Mouse (Mus musculus) erythroblast, embryonic 14.5 days (primary cell): ENCODE data around the gene Tfap2b. TPM values are rescaled to one million over a fixed set of nuclear protein-coding genes. Genes with fewer than 3 reads are reported as not detected.

ENCODE experiments used
- H3K27me3 ChIP-seq: 2 replicates; pipeline ENCODE4 v1.6.1; 2012; ENCODE audit warnings: inconsistent platforms; ENCODE audit not compliant: control insufficient read depth
- H3K36me3 ChIP-seq: 2 replicates; pipeline ENCODE4 v1.6.1; 2012; ENCODE audit warnings: mild to moderate bottlenecking, inconsistent platforms; ENCODE audit not compliant: control insufficient read depth
- H3K4me1 ChIP-seq: 2 replicates; pipeline ENCODE4 v1.6.1; 2012; ENCODE audit warnings: inconsistent platforms; ENCODE audit not compliant: control insufficient read depth
- H3K4me3 ChIP-seq: replicated peaks from 2 replicates; pipeline ENCODE3; 2012; ENCODE audit warnings: moderate library complexity, mild to moderate bottlenecking, inconsistent platforms
- H3K9me3 ChIP-seq: 2 replicates; pipeline ENCODE4 v1.6.1; 2012; ENCODE audit warnings: low read length, inconsistent platforms, mixed read lengths; ENCODE audit not compliant: control insufficient read depth
- GATA1 ChIP-seq: IDR thresholded peaks from 2 replicates; pipeline ENCODE4 v1.6.1; 2012; ENCODE audit warnings: low read length, inconsistent platforms, mixed read lengths
- TAL1 ChIP-seq: IDR thresholded peaks from 3 replicates; pipeline ENCODE4 v1.6.1; 2012; ENCODE audit warnings: low read length, inconsistent platforms, mixed read lengths
- polyA plus RNA-seq: library from polyadenylated mRNA; stranded (reverse); fragments of >175 nt; gene quantifications from 2 replicates; pipeline ENCODE4 v1.2.3, GENCODE M21; 2012

The Tfap2b gene
- polyA plus RNA-seq, 1 experiment: not detected

DNA sequence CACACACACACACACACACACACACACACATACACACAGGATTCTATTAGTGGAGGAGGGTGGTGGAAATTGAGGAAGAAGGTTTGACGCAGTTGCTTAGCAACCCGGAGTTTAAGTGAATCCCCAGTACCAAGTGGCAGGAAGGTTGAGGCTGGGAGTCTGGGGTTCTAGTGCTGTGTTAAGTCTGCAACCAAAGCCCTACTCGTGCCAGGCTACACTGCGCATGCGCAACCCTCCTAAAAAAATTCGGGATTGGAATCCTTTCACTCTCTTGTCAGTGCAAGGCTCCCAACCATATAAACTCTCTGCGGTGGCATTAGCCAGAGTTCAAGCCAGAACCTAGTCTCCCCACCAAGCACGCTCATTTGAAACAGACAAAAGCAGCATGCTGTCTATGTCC is 18.0 kb downstream of the Tfap2b start:
- Histone ChIP-seq H3K9me3 (no peaks in the 10 kb centered on the region), H3K27me3 (peaks cover 37% of the 10 kb centered on the region)

DNA sequence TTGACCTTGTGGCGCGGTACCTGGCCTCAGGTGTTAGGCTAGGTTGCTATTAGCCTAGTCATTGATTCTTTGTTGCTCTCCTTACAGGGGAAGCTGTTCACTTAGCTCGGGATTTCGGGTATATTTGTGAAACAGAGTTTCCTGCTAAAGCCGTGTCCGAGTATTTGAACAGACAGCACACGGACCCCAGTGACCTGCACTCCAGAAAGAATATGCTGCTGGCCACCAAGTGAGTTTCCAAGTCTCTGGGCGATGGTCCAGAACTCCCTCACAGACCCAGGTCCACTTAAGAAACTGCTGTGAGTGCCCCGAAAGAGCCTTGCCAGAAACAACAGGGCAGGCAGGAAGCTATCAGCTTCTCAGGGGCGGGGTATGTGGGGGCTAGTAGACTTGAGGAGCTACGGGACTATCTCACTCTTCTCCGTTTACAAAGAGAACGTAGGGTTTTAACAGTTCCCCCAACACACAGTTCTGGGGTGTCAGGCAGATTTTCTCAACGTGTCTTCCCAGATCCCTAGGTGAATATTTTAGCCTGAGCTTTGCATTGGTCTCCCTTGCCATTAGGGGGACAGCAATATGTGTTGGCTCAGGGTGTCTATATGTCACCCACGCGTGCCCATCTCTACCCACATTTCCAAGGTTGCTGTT is 22.3 kb downstream of the Tfap2b start:
- no peak overlapping the region for H3K4me3 ChIP-seq
- TF ChIP-seq GATA1: no peak
- TF ChIP-seq TAL1: no peak
- no peaks in the 10 kb centered on the region for H3K9me3 ChIP-seq
- peaks cover 55% of the 10 kb centered on the region for H3K27me3 ChIP-seq
- H3K36me3 ChIP-seq: no peaks in the 10 kb centered on the region
- H3K4me1 ChIP-seq: no peaks in the 10 kb centered on the region

More for the DNA sequence above, 18.0 kb downstream of the Tfap2b start:
- TF ChIP-seq TAL1: no peak
- TF ChIP-seq GATA1: no peak
- H3K4me3 ChIP-seq: no peak overlapping the region
- no peaks in the 10 kb centered on the region for H3K36me3 ChIP-seq
- H3K4me1 ChIP-seq: no peaks in the 10 kb centered on the region

DNA sequence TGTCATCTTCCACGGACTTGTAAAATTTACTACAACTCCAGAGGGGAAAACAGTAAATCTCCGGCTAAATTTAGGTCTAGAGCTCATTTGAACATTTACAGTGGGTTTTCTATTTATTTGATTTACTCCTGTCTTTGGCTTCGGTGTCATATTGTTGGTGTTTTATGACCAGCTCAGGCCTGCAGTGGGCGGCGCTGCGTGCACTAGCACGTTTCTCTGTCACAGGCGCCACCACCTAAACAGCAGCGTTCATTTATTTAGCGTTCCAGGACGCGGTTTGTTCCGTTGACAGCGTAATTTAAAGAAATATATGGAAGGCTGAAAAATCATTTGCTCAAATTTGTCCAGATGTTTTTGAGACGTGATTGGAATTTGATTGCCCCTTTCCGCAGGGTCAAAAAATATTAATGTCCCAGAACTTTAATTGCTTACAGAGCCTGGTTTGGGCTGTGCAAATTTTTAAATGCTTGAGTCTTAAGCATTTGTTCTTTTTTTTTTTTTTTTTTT is 22.9 kb downstream of the Tfap2b start:
- no peaks in the 10 kb centered on the region for H3K4me1 ChIP-seq
- H3K27me3 ChIP-seq: peaks cover 58% of the 10 kb centered on the region
- no peaks in the 10 kb centered on the region for H3K9me3 ChIP-seq
- H3K4me3 ChIP-seq: no peak overlapping the region
- no peak for TF ChIP-seq TAL1
- no peak for TF ChIP-seq GATA1
- no peaks in the 10 kb centered on the region for H3K36me3 ChIP-seq

GRCm38 (mm10) chr1:19232743-19233142 is 24.0 kb downstream of the Tfap2b start:
- no peaks in the 10 kb centered on the region for H3K9me3 ChIP-seq
- no peaks in the 10 kb centered on the region for H3K36me3 ChIP-seq
- H3K4me3 ChIP-seq: no peak overlapping the region
- peaks cover 66% of the 10 kb centered on the region for H3K27me3 ChIP-seq
- TF ChIP-seq GATA1: no peak
- no peak for TF ChIP-seq TAL1
- no peaks in the 10 kb centered on the region for H3K4me1 ChIP-seq

DNA sequence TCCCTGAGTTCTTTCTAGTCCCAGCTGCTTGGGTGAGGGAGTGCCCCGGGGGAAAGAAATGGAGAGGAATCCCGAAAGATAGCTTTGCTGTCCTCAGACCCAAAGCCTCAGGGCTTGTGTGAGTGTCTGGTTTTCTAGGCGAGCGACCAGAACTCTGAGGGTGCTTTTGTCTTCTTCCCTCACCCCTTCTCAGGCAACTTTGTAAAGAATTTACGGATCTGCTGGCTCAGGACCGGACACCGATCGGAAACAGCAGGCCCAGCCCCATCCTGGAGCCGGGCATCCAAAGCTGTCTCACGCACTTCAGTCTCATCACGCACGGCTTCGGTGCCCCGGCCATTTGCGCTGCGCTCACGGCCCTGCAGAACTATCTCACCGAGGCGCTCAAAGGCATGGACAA is 25.1 kb downstream of the Tfap2b start:
- Histone ChIP-seq H3K36me3 (no peaks in the 10 kb centered on the region), H3K27me3 (peaks cover 66% of the 10 kb centered on the region), H3K9me3 (no peaks in the 10 kb centered on the region), H3K4me1 (no peaks in the 10 kb centered on the region), H3K4me3 (no peak overlapping the region)
- TF ChIP-seq GATA1 (no peak), TAL1 (no peak)

DNA sequence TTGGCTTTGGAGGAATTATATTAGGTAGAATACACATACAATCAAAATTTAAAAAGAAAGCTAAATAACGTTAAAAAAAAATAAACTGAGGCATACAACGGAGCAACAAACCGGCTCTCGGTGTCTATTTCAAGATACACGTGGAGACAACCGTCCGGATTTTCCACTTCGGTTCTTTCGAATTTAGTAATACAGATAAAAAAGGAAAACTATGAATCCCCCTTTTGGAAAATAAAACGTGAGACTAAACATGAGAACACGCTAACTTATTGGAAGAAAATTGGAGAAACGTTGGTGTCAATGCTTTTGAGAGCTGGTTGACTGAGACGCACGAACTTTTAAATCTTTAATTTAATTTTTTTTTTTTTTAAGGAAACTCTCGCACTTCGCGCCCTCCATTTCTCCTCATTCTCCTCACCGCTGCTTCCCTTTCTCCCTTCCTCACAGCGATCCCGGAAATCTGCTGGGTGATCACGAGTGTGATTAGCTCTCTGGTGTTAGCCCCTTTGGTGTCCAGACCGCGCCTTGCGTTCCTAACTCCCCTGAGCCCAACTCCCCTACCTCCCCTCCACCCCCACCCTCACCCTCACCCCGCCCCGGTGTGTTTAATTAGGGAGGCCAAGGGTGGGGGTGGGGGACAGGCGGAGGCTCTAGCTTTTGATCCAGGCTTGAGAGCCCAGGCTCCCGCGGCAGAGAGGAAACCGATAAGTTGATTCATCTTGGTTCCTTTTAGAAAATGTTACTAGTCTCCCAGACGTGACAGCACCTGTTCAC is 25.9 kb downstream of the Tfap2b start:
- peaks cover 70% of the 10 kb centered on the region for H3K27me3 ChIP-seq
- H3K9me3 ChIP-seq: no peaks in the 10 kb centered on the region
- no peak overlapping the region for H3K4me3 ChIP-seq
- H3K4me1 ChIP-seq: no peaks in the 10 kb centered on the region
- no peaks in the 10 kb centered on the region for H3K36me3 ChIP-seq
- TF ChIP-seq GATA1: no peak
- TF ChIP-seq TAL1: no peak

GRCm38 (mm10) chr1:19236051-19236450 is 27.3 kb downstream of the Tfap2b start:
- Histone ChIP-seq H3K9me3 (no peaks in the 10 kb centered on the region), H3K36me3 (no peaks in the 10 kb centered on the region), H3K27me3 (peaks cover 76% of the 10 kb centered on the region), H3K4me3 (no peak overlapping the region), H3K4me1 (no peaks in the 10 kb centered on the region)
- no peak for TF ChIP-seq TAL1
- no peak for TF ChIP-seq GATA1

GRCm38 (mm10) chr1:19236591-19236990 is 27.9 kb downstream of the Tfap2b start:
- no peak for TF ChIP-seq TAL1
- TF ChIP-seq GATA1: no peak
- H3K9me3 ChIP-seq: no peaks in the 10 kb centered on the region
- no peak overlapping the region for H3K4me3 ChIP-seq
- H3K4me1 ChIP-seq: no peaks in the 10 kb centered on the region
- no peaks in the 10 kb centered on the region for H3K36me3 ChIP-seq
- peaks cover 74% of the 10 kb centered on the region for H3K27me3 ChIP-seq

DNA sequence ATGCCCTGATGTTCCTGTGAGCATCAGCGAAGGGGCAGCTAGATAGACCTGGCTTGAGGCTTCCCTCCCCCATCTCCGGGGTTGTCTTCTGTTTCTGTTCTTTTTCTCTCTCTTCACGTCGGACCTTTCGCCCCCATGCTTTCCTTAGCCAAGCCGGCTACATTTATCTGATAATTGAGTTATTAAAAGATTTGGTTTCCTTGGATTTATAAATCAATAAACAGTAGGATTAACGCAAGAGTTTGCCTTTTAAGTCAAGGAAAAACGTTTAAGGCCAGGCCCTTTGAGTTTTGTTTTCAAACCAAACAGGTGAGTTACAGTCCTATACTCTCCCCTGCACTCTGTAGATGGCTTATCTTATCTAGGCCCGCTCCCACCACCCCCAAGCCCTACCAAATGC is 28.3 kb downstream of the Tfap2b start:
- no peaks in the 10 kb centered on the region for H3K36me3 ChIP-seq
- no peaks in the 10 kb centered on the region for H3K9me3 ChIP-seq
- H3K4me3 ChIP-seq: no peak overlapping the region
- no peak for TF ChIP-seq TAL1
- TF ChIP-seq GATA1: no peak
- peaks cover 78% of the 10 kb centered on the region for H3K27me3 ChIP-seq
- H3K4me1 ChIP-seq: no peaks in the 10 kb centered on the region
